Mouse (Mus musculus) forebrain, embryonic 16.5 days (tissue): ENCODE data around the gene Mthfsl. TPM values are rescaled to one million over a fixed set of nuclear protein-coding genes. Genes with fewer than 3 reads are reported as not detected.
"Not testable (repeated sequence)": the region's sequence is repeated elsewhere in the genome, so short reads cannot be mapped to it uniquely, and the experiment has no call there.

Experiments
- ATAC-seq: fragments of 200-750 bp; cut with Nextera tagmentation; 2 replicates; pipeline ENCODE4 v1.8.0; 2017; ENCODE audit warnings: mild to moderate bottlenecking, moderate library complexity
- H3K27ac ChIP-seq: fragments of 300-500 bp; sonication (generic); 2 replicates; pipeline ENCODE4 v1.5.1; 2014; ENCODE audit warnings: low read length, control low read depth
- H3K27me3 ChIP-seq: fragments of 300-500 bp; sonication (generic); replicated peaks from 2 replicates; pipeline ENCODE4 v1.6.1; 2014; ENCODE audit warnings: low read length; ENCODE audit not compliant: control insufficient read depth, insufficient read depth
- H3K36me3 ChIP-seq: fragments of 300-500 bp; sonication (generic); 2 replicates; pipeline ENCODE4 v1.6.1; 2014; ENCODE audit not compliant: control insufficient read depth, insufficient read depth
- H3K4me1 ChIP-seq: fragments of 300-500 bp; sonication (generic); replicated peaks from 2 replicates; pipeline ENCODE4 v1.6.1; 2014; ENCODE audit warnings: low read length; ENCODE audit not compliant: control insufficient read depth, insufficient read depth
- H3K4me2 ChIP-seq: fragments of 300-500 bp; sonication (generic); 2 replicates; pipeline ENCODE4 v1.6.1; 2014; ENCODE audit warnings: mild to moderate bottlenecking, low read length, control low read depth
- H3K4me3 ChIP-seq: fragments of 300-500 bp; sonication (generic); replicated peaks from 2 replicates; pipeline ENCODE4 v1.5.1; 2014; ENCODE audit warnings: mild to moderate bottlenecking, low read length, control low read depth
- H3K9ac ChIP-seq: fragments of 300-500 bp; sonication (generic); replicated peaks from 2 replicates; pipeline ENCODE4 v1.6.1; 2014; ENCODE audit warnings: low read depth, low read length, control low read depth
- H3K9me3 ChIP-seq: fragments of 300-500 bp; sonication (generic); 2 replicates; pipeline ENCODE4 v1.6.1; 2016; ENCODE audit warnings: low read length; ENCODE audit not compliant: control insufficient read depth
- WGBS: fragments of 180-500 bp; shearing (Covaris S2); extraction: QIAGEN DNeasy Blood & Tissue Kit; methylation state at CpG from one replicate; pipeline ENCODE4 v1.1.7; 2014; 5-methylcytosine and 5-hydroxymethylcytosine counted together
- polyA plus RNA-seq: library from polyadenylated mRNA; unstranded; fragments of >200 nt; fragmentation: Nextera tagmentation; extraction: Ambion mirVana; gene quantifications from 2 replicates; pipeline ENCODE4 v1.2.1, GENCODE M21; 2015

The Mthfsl gene
- polyA plus RNA-seq, 1 experiment from 2014 or later: 36.6 TPM

GRCm38 (mm10) chr9:88706700-88707099 lies 13.4 kb downstream of the Mthfsl start:
- Histone ChIP-seq H3K27ac (no peak overlapping the region), H3K9ac (no peak overlapping the region), H3K4me1 (no peaks in the 10 kb centered on the region), H3K4me2 (no peak overlapping the region), H3K4me3 (no peak overlapping the region), H3K36me3 (no peaks in the 10 kb centered on the region), H3K27me3 (no peaks in the 10 kb centered on the region), H3K9me3 (no peaks in the 10 kb centered on the region)
- 92% methylated on average over 4 of the region's 4 CpGs for WGBS
- ATAC-seq: no peak

GRCm38 (mm10) chr9:88705157-88705556 lies 14.9 kb downstream of the Mthfsl start:
- not testable (repeated sequence) for H3K36me3 ChIP-seq, H3K4me3 ChIP-seq, H3K9me3 ChIP-seq, H3K27me3 ChIP-seq, H3K9ac ChIP-seq, H3K4me2 ChIP-seq, H3K4me1 ChIP-seq, ATAC-seq, H3K27ac ChIP-seq
- WGBS: 50% methylated on average over 8 of the region's 8 CpGs

GRCm38 (mm10) chr9:88698746-88699145 lies 21.4 kb downstream of the Mthfsl start:
- H3K9me3 ChIP-seq: not testable (repeated sequence)

GRCm38 (mm10) chr9:88691307-88691706 lies 28.8 kb downstream of the Mthfsl start:
- H3K4me3 ChIP-seq, H3K9ac ChIP-seq, ATAC-seq, H3K4me2 ChIP-seq, H3K27ac ChIP-seq, H3K4me1 ChIP-seq, H3K27me3 ChIP-seq, H3K36me3 ChIP-seq, H3K9me3 ChIP-seq: not testable (repeated sequence)
- 88% methylated on average over 2 of the region's 2 CpGs for WGBS

More at GRCm38 (mm10) chr9:88698746-88699145, 21.4 kb downstream of the Mthfsl start:
- not testable (repeated sequence) for H3K4me3 ChIP-seq, ATAC-seq, H3K4me1 ChIP-seq, H3K36me3 ChIP-seq, H3K27me3 ChIP-seq, H3K27ac ChIP-seq, H3K9ac ChIP-seq, H3K4me2 ChIP-seq
- no CpG with 5 or more reads among the region's 2 CpGs for whole genome bisulfite sequencing

- H3K4me1 ChIP-seq, H3K9me3 ChIP-seq, H3K9ac ChIP-seq, H3K27ac ChIP-seq, H3K4me2 ChIP-seq, H3K4me3 ChIP-seq, H3K27me3 ChIP-seq, ATAC-seq, H3K36me3 ChIP-seq: not testable (repeated sequence)
- 86% methylated on average over 3 of the region's 3 CpGs for WGBS
These were observed 30.6 kb downstream of the Mthfsl start for GRCm38 (mm10) chr9:88689451-88689850.

GRCm38 (mm10) chr9:88686719-88687118 lies 33.4 kb downstream of the Mthfsl start:
- not testable (repeated sequence) for ATAC-seq, H3K4me1 ChIP-seq, H3K4me2 ChIP-seq, H3K36me3 ChIP-seq, H3K27me3 ChIP-seq, H3K9me3 ChIP-seq, H3K27ac ChIP-seq, H3K4me3 ChIP-seq, H3K9ac ChIP-seq
- 94% methylated on average over 1 of the region's 1 CpGs for WGBS

GRCm38 (mm10) chr9:88658341-88658740 lies 61.8 kb downstream of the Mthfsl start:
- H3K9me3 ChIP-seq, H3K4me2 ChIP-seq, H3K27me3 ChIP-seq, H3K4me3 ChIP-seq, H3K27ac ChIP-seq, H3K36me3 ChIP-seq, H3K9ac ChIP-seq, H3K4me1 ChIP-seq, ATAC-seq: not testable (repeated sequence)

- not testable (repeated sequence) for H3K9ac ChIP-seq, H3K27ac ChIP-seq, H3K4me3 ChIP-seq, H3K27me3 ChIP-seq, H3K4me2 ChIP-seq, H3K36me3 ChIP-seq, H3K4me1 ChIP-seq, ATAC-seq, H3K9me3 ChIP-seq
- WGBS: 99% methylated on average over 11 of the region's 15 CpGs
These were observed 69.4 kb downstream of the Mthfsl start for GRCm38 (mm10) chr9:88650742-88651141.

Other genes starting within 250 kb of the Mthfsl start
- gene Syncrip, start 237.7 kb downstream of the Mthfsl start, polyA plus RNA-seq: 122 and 136 TPM in 2 replicates
- gene Zfp949, start 172.3 kb downstream of the Mthfsl start, polyA plus RNA-seq: 14.7 and 16.8 TPM in 2 replicates
- 0.20 and 0.24 TPM in 2 replicates for gene Trim43a, start 139.4 kb downstream of the Mthfsl start, polyA plus RNA-seq
- not detected in 2 replicates for gene Bcl2a1d, start 11.6 kb upstream of the Mthfsl start, polyA plus RNA-seq
- gene Trim43c, start 118.9 kb upstream of the Mthfsl start, polyA plus RNA-seq: not detected in 2 replicates
- not detected in 2 replicates for gene Bcl2a1a, start 236.6 kb upstream of the Mthfsl start, polyA plus RNA-seq